Mouse (Mus musculus) erythroblast, embryonic 14.5 days (primary cell): ENCODE measurements around the gene Ern1. TPM values are rescaled to one million over a fixed set of nuclear protein-coding genes. Genes with fewer than 3 reads are reported as not detected.
"Not testable (repeated sequence)": the region's sequence is repeated elsewhere in the genome, so short reads cannot be mapped to it uniquely, and the experiment has no call there.

ENCODE experiments used
- H3K27me3 ChIP-seq: 2 replicates; pipeline ENCODE4 v1.6.1; 2012; ENCODE audit warnings: inconsistent platforms; ENCODE audit not compliant: control insufficient read depth
- H3K36me3 ChIP-seq: 2 replicates; pipeline ENCODE4 v1.6.1; 2012; ENCODE audit warnings: mild to moderate bottlenecking, inconsistent platforms; ENCODE audit not compliant: control insufficient read depth
- H3K4me1 ChIP-seq: 2 replicates; pipeline ENCODE4 v1.6.1; 2012; ENCODE audit warnings: inconsistent platforms; ENCODE audit not compliant: control insufficient read depth
- H3K4me3 ChIP-seq: replicated peaks from 2 replicates; pipeline ENCODE3; 2012; ENCODE audit warnings: moderate library complexity, mild to moderate bottlenecking, inconsistent platforms
- H3K9me3 ChIP-seq: 2 replicates; pipeline ENCODE4 v1.6.1; 2012; ENCODE audit warnings: low read length, inconsistent platforms, mixed read lengths; ENCODE audit not compliant: control insufficient read depth
- GATA1 ChIP-seq: IDR thresholded peaks from 2 replicates; pipeline ENCODE4 v1.6.1; 2012; ENCODE audit warnings: low read length, inconsistent platforms, mixed read lengths
- TAL1 ChIP-seq: IDR thresholded peaks from 3 replicates; pipeline ENCODE4 v1.6.1; 2012; ENCODE audit warnings: low read length, inconsistent platforms, mixed read lengths
- polyA plus RNA-seq: library from polyadenylated mRNA; stranded (reverse); fragments of >175 nt; gene quantifications from 2 replicates; pipeline ENCODE4 v1.2.3, GENCODE M21; 2012

The Ern1 gene
- polyA plus RNA-seq, 1 experiment = 0.27 TPM

GRCm38 (mm10) chr11:106498739-106499379 is 11.2 kb upstream of the Ern1 start:
- no peak overlapping the region for H3K4me3 ChIP-seq
- peaks cover 35% of the 10 kb centered on the region for H3K4me1 ChIP-seq
- H3K36me3 ChIP-seq = peaks cover 9% of the 10 kb centered on the region
- no peaks in the 10 kb centered on the region for H3K27me3 ChIP-seq
- no peaks in the 10 kb centered on the region for H3K9me3 ChIP-seq
- no peak for TF ChIP-seq TAL1
- TF ChIP-seq GATA1 = no peak

GRCm38 (mm10) chr11:106497926-106498325 is 10.3 kb upstream of the Ern1 start:
- no peaks in the 10 kb centered on the region for H3K27me3 ChIP-seq
- no peak for TF ChIP-seq TAL1
- TF ChIP-seq GATA1 = no peak
- peaks cover 4% of the 10 kb centered on the region for H3K36me3 ChIP-seq
- H3K4me3 ChIP-seq = no peak overlapping the region
- H3K9me3 ChIP-seq = no peaks in the 10 kb centered on the region
- H3K4me1 ChIP-seq = peaks cover 30% of the 10 kb centered on the region

- not testable (repeated sequence) for H3K36me3 ChIP-seq
Observed at GRCm38 (mm10) chr11:106497009-106497408, 9.4 kb upstream of the Ern1 start.

GRCm38 (mm10) chr11:106492984-106493669 is 5.5 kb upstream of the Ern1 start:
- Histone ChIP-seq H3K36me3 (no peaks in the 10 kb centered on the region), H3K4me3 (no peak overlapping the region), H3K9me3 (no peaks in the 10 kb centered on the region), H3K27me3 (no peaks in the 10 kb centered on the region), H3K4me1 (peaks cover 10% of the 10 kb centered on the region)
- TF ChIP-seq TAL1 (no peak), GATA1 (no peak)

More at GRCm38 (mm10) chr11:106497009-106497408, 9.4 kb upstream of the Ern1 start:
- H3K9me3 ChIP-seq, H3K4me3 ChIP-seq, H3K27me3 ChIP-seq: not testable (repeated sequence)
- H3K4me1 ChIP-seq = peaks cover 23% of the 10 kb centered on the region

- Histone ChIP-seq H3K4me3 (no peak overlapping the region), H3K9me3 (no peaks in the 10 kb centered on the region), H3K27me3 (no peaks in the 10 kb centered on the region), H3K36me3 (no peaks in the 10 kb centered on the region), H3K4me1 (peaks cover 17% of the 10 kb centered on the region)
- TF ChIP-seq TAL1 (no peak), GATA1 (no peak)
Observed at GRCm38 (mm10) chr11:106491393-106491792, 3.7 kb upstream of the Ern1 start.

GRCm38 (mm10) chr11:106490600-106490999 is 2.9 kb upstream of the Ern1 start:
- H3K27me3 ChIP-seq, H3K9me3 ChIP-seq, H3K4me3 ChIP-seq, H3K36me3 ChIP-seq: not testable (repeated sequence)
- peaks cover 22% of the 10 kb centered on the region for H3K4me1 ChIP-seq

GRCm38 (mm10) chr11:106490057-106490456 is 2.4 kb upstream of the Ern1 start:
- TF ChIP-seq TAL1 (no peak), GATA1 (no peak)
- Histone ChIP-seq H3K4me1 (peaks cover 27% of the 10 kb centered on the region), H3K9me3 (no peaks in the 10 kb centered on the region), H3K27me3 (no peaks in the 10 kb centered on the region), H3K36me3 (no peaks in the 10 kb centered on the region), H3K4me3 (no peak overlapping the region)

GRCm38 (mm10) chr11:106489036-106489693 is 1.5 kb upstream of the Ern1 start:
- H3K4me3 ChIP-seq = no peak overlapping the region
- H3K27me3 ChIP-seq = no peaks in the 10 kb centered on the region
- TF ChIP-seq GATA1 (no peak), TAL1 (no peak)
- H3K9me3 ChIP-seq = no peaks in the 10 kb centered on the region
- peaks cover 29% of the 10 kb centered on the region for H3K4me1 ChIP-seq
- H3K36me3 ChIP-seq = no peaks in the 10 kb centered on the region

- H3K4me1 ChIP-seq = peaks cover 29% of the 10 kb centered on the region
- H3K4me3 ChIP-seq = peak overlapping the region; percentile 94
- H3K9me3 ChIP-seq = no peaks in the 10 kb centered on the region
- TF ChIP-seq TAL1 (no peak), GATA1 (no peak)
- H3K27me3 ChIP-seq = no peaks in the 10 kb centered on the region
- H3K36me3 ChIP-seq = no peaks in the 10 kb centered on the region
Observed at GRCm38 (mm10) chr11:106488126-106488561, 492 bp upstream of the Ern1 start.
